Comparison of ENCODE assay signal across 8 mouse cellular contexts in the genomic region with DNA sequence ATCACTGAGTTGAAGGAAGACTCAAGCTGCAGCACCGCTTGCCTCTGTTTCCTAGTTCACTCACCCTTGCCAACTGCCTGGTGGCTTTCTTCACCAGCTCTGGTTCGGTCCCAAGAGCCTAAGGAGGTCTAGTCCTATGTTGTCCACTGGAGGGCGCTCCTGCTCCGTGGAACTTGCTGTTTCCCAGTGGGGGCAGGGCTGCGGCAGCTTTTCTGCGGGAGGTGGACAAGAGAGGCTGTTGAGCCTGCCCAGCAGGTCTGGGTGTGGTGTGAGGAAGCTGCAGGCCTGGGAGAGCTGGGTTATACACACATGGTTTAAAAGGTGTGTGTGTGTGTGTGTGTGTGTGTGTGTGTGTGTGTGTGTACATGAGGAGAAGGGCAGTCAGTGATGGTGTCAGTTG. TPM values are rescaled to one million over a fixed set of nuclear protein-coding genes. Genes with fewer than 3 reads are reported as not detected.
DNase-seq lines count a peak whose midpoint lies in the region; ATAC-seq and TF ChIP-seq lines count a peak whose summit lies in the region.

No protein-coding gene starts in this region.

- H3K9me3 ChIP-seq in liver, embryonic 13.5 days (replicated peaks): 0 out of 2 replicates have a peak, but pooled peaks cover 5% of the 10 kb centered on the region

- 6% methylated on average over 6 of the region's 6 CpGs for WGBS in heart, adult 2 months
- WGBS in liver, embryonic 13.5 days (ENCODE audit: insufficient replicate concordance): 2% methylated on average over 6 of the region's 6 CpGs

- TF ChIP-seq POLR2A in heart, adult 2 months (IDR thresholded peaks at IDR 0.05; ENCODE audit: insufficient read depth, low read depth, low read length): no peak

- ATAC-seq in common myeloid progenitor, adult 5-6 weeks (replicated peaks; ENCODE audit: low read depth, poor library complexity, severe bottlenecking): peak; percentile 74
- ATAC-seq in liver, embryonic 13.5 days (ENCODE audit: low read depth): peak; percentile 35

- peak; percentile 95 for DNase-seq in 416B (ENCODE audit: low read depth)
- DNase-seq in WW6 (ENCODE audit: low read depth, low spot score): peak; percentile 46
- DNase-seq in heart, adult 2 months: peak; percentile 82 to 88
- peak; percentile 83 for DNase-seq in kidney, adult 9 months
- DNase-seq in liver, embryonic 13.5 days: peak; percentile 38
- peak; percentile 93 for DNase-seq in ovary, postnatal 14 days (ENCODE audit: low spot score)
- peak; percentile 56 for DNase-seq in thymus, postnatal 0 days (ENCODE audit: low spot score)

- no peak overlapping the region for H3K4me2 ChIP-seq in liver, embryonic 13.5 days

- no peaks in the 10 kb centered on the region for H3K27me3 ChIP-seq in heart, adult 2 months (ENCODE audit: control insufficient read depth, insufficient read depth, low read length)
- no peaks in the 10 kb centered on the region; the same call in 1 of the 2 replicates for H3K27me3 ChIP-seq in liver, embryonic 13.5 days

- no peaks in the 10 kb centered on the region for H3K36me3 ChIP-seq in heart, adult 2 months (ENCODE audit: control insufficient read depth, insufficient read depth, low read length)
- H3K36me3 ChIP-seq in liver, embryonic 13.5 days: no peaks in the 10 kb centered on the region

- H3K4me3 ChIP-seq in heart, adult 2 months: no peak overlapping the region
- H3K4me3 ChIP-seq in liver, embryonic 13.5 days (replicated peaks): no peak overlapping the region

- intact Hi-C loops in heart, adult 2 months (cut with DNase I): no loop called here

- no peaks in the 10 kb centered on the region for H3K4me1 ChIP-seq in heart, adult 2 months (ENCODE audit: control insufficient read depth, insufficient read depth, low read length)
- no peaks in the 10 kb centered on the region for H3K4me1 ChIP-seq in liver, embryonic 13.5 days (replicated peaks)

- TF ChIP-seq EP300 in heart, adult 2 months (IDR thresholded peaks at IDR 0.05; ENCODE audit: insufficient read depth, low read depth, low read length): peak; percentile 84

- TF ChIP-seq CTCF in heart, adult 2 months (IDR thresholded peaks at IDR 0.05): peak; percentile 86

- no peak overlapping the region for H3K9ac ChIP-seq in heart, adult 2 months (ENCODE audit: low read depth, low read length)
- no peak overlapping the region for H3K9ac ChIP-seq in liver, embryonic 13.5 days

- no peak overlapping the region for H3K27ac ChIP-seq in heart, adult 2 months
- H3K27ac ChIP-seq in liver, embryonic 13.5 days: no peak overlapping the region

- H3K79me2 ChIP-seq in heart, adult 2 months (replicated peaks; ENCODE audit: control insufficient read depth, insufficient read depth, low read length): no peaks in the 10 kb centered on the region

RNA-seq across cellular contexts. Expression of a gene that starts 34.3 kb away (rescaled TPM):
- 0.78 TPM in 1 of 2 replicates, not detected in the other for total RNA-seq in common myeloid progenitor, adult 5-6 weeks (2017)
- 1 to 10 TPM in 1 of 2 experiments, under 1 TPM in 1; 0.70 to 1.1 TPM for total RNA-seq in heart, adult 2 months (2021)
- polyA plus RNA-seq in heart, adult 2 months (2012; rRNA removed): 2.5 and 6.3 TPM in 2 replicates
- 0.13 and 0.22 TPM in 2 replicates for polyA plus RNA-seq in liver, embryonic 13.5 days (2015; fragmentation: Nextera tagmentation; extraction: Ambion mirVana)
- 0.22 and 0.40 TPM in 2 replicates for polyA plus RNA-seq in thymus, postnatal 0 days (2015; fragmentation: Nextera tagmentation; extraction: Ambion mirVana)

RNA-seq across cellular contexts. Expression of a gene that starts 42.7 kb away (rescaled TPM):
- 1.5 and 1.7 TPM in 2 replicates for total RNA-seq in common myeloid progenitor, adult 5-6 weeks (2017)
- total RNA-seq in heart, adult 2 months (2021): 1 to 10 TPM; 2.2 to 2.8 TPM
- 2.0 and 3.2 TPM in 2 replicates for polyA plus RNA-seq in heart, adult 2 months (2012; rRNA removed)
- polyA plus RNA-seq in liver, embryonic 13.5 days (2015; fragmentation: Nextera tagmentation; extraction: Ambion mirVana): 0.10 TPM in 2 replicates
- polyA plus RNA-seq in thymus, postnatal 0 days (2015; fragmentation: Nextera tagmentation; extraction: Ambion mirVana): 0.65 and 0.72 TPM in 2 replicates

RNA-seq across cellular contexts. Expression of a gene that starts 43.2 kb away (rescaled TPM):
- 30.7 and 34.8 TPM in 2 replicates for total RNA-seq in common myeloid progenitor, adult 5-6 weeks (2017)
- total RNA-seq in heart, adult 2 months (2021): 10 to 100 TPM; 21.2 to 22.4 TPM
- polyA plus RNA-seq in heart, adult 2 months (2012; rRNA removed): 26.4 and 29.3 TPM in 2 replicates
- polyA plus RNA-seq in liver, embryonic 13.5 days (2015; fragmentation: Nextera tagmentation; extraction: Ambion mirVana): 29.6 and 31.7 TPM in 2 replicates
- 95.1 and 103 TPM in 2 replicates for polyA plus RNA-seq in thymus, postnatal 0 days (2015; fragmentation: Nextera tagmentation; extraction: Ambion mirVana)

Comparison
In these comparisons a context has a peak if more than half of its experiments do, and no peak if none do; other contexts are left out.
1. DNase-seq: peak in every context shown above with its lines; median percentile 95 in 416B; 93 in ovary, postnatal 14 days; 85 in heart, adult 2 months; 83 in kidney, adult 9 months; 56 in thymus, postnatal 0 days; 46 in WW6; 38 in liver, embryonic 13.5 days.